Mouse (Mus musculus) lung, adult 2 months (tissue): ENCODE data around the gene Zxdc. TPM values are rescaled to one million over a fixed set of nuclear protein-coding genes. Genes with fewer than 3 reads are reported as not detected.

ENCODE experiments used
- DNase-seq: peaks from one replicate; pipeline ENCODE4 v3.0.0; 2022
- H3K4me1 ChIP-seq: fragments of 200-500 bp; 2 replicates; pipeline ENCODE4 v1.6.1; 2011; ENCODE audit warnings: low read length; ENCODE audit not compliant: control insufficient read depth, insufficient read depth
- H3K4me3 ChIP-seq: fragments of 200-500 bp; replicated peaks from 2 replicates; pipeline ENCODE3; 2011; ENCODE audit warnings: low read depth, mild to moderate bottlenecking, control low read depth, low read length; ENCODE audit errors: extremely low read depth
- CTCF ChIP-seq: fragments of 200-500 bp; IDR thresholded peaks from 2 replicates; pipeline ENCODE4 v1.5.1; 2011; ENCODE audit warnings: mild to moderate bottlenecking, low read length, control low read depth; ENCODE audit not compliant: insufficient read depth
- POLR2A ChIP-seq: fragments of 200-500 bp; IDR thresholded peaks from 2 replicates; pipeline ENCODE4 v1.6.1; 2011; ENCODE audit warnings: low read depth, mild to moderate bottlenecking, control low read depth, low read length, borderline replicate concordance; ENCODE audit errors: extremely low read depth
- WGBS: fragments of 180-500 bp; shearing (Covaris S2); methylation state at CpG from one replicate; pipeline ENCODE4 v1.1.7; 2018; 5-methylcytosine and 5-hydroxymethylcytosine counted together
- polyA plus RNA-seq: library from polyadenylated mRNA; depleted of rRNA; stranded (reverse); fragments of >200 nt; gene quantifications from 2 replicates; pipeline ENCODE4 v1.2.3, GENCODE M21; 2012; rRNA removed

Zxdc gene
- polyA plus RNA-seq, result 20.3 and 37.6 TPM in 2 replicates

DNA sequence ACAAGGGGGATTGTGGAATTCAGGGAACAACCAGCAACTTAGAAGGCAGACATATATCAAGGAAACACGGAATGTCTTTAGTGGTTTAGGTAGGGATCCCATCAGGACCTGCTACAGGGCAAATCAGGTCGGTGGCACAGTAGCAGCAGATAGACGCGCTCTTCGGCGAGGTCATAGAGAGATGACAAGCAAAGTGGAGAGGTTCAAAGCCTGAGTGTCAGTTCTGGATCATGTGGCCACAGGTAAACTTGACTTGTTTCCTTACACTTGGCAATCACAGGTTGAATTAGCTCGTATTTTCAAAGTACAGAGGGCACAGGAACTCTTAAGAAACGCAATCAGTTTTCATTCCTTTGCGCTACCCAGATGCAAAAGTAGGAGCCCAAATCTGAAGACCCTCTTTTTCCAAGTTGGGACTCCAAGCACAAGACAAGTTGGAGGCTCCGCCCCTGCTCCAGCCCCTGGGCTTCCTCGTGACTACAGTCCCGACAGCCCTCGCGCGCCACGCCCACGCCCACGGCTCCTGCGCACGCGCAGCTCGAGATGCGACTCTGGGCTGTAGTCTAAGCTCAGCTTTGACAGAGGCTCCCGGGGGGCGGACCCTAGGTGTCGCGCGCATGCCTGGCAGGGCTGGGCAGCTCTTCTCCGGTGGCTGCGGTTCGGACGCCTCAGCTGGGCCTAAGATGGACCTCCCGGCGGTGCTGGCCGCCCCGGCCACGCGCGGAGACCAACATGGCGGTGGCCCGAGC, at the start of gene Zxdc:
Gene Zxdc (plus strand): TSS at position 517 of the 749 bp plus-strand sequence.
- peak; percentile 98 for DNase-seq
- Histone ChIP-seq H3K4me1 (peaks cover 16% of the 10 kb centered on the region), H3K4me3 (peak within 1 kb of the TSS; percentile 65)
- no peak for TF ChIP-seq CTCF
- TF ChIP-seq POLR2A, result peak; percentile 73; the same call in 1 of the 2 replicates
- 6% methylated on average over 41 of the region's 41 CpGs for WGBS

DNA sequence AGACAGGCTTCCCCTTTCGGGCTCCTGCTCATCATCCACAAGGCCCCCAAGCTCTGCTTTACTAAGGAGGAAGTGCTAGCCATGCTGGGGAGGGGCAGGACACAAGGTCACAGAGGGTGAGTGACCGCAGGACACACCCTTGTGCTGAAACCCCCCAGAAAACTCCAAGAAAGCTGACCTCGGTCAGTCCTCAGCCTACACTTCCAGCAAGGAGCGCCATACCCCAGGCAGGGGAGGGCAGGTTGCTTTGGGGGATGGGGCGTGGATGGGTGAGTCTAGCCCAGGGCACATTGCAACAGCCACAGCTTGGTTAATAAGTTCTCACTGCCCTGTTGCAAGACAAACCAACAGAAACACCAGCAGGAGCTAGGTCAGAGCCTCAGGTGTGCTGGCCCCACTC, 48.9 kb upstream of the Zxdc start:
- DNase-seq, result no peak
- 79% methylated on average over 5 of the region's 5 CpGs for WGBS
- TF ChIP-seq CTCF, result no peak
- TF ChIP-seq POLR2A, result no peak
- no peaks in the 10 kb centered on the region for H3K4me1 ChIP-seq
- H3K4me3 ChIP-seq, result no peak overlapping the region

DNA sequence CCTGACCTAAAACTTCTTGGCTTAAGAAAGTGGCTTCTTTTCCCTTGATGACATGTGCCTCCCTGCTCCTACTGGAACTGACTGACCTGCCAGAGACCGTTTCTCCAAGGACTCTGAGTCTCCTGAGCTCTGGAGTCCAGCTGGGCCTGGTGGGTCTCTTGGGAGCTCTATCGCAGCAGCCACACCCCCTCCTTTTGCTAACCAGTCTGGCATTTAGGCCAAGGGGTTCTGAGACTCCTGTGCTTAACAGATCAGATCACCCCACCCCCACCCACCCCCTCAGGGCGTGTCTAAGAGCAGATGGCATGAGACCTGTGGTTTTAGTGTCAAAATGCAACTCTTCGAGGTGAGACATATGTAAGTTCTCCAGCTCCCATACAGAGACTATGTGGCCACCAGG, 47.5 kb upstream of the Zxdc start:
- 38% methylated on average over 4 of the region's 4 CpGs for WGBS
- DNase-seq, result no peak
- Histone ChIP-seq H3K4me3 (no peak overlapping the region), H3K4me1 (no peaks in the 10 kb centered on the region)
- TF ChIP-seq CTCF (no peak), POLR2A (no peak)

DNA sequence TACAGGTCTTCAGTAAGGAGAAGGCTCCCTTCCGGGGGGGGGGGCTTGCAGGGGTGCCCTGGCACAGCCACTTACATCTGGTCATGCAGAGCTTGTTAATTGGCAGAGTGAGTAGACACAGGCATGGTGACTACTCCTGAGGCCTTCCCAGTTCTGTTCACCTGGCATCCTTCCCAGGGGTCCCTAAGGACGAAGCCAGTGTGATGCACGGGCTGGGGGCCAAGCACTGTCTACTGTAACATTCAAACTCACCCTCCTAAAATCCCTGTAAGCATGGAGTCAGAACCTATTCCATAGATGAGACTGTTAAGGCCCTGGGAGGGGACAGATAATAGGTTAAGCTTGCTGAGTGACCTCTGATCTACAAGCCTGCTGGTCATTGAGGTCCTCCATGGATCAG, 45.3 kb upstream of the Zxdc start:
- H3K4me3 ChIP-seq, result no peak overlapping the region
- 69% methylated on average over 3 of the region's 3 CpGs for WGBS
- H3K4me1 ChIP-seq, result no peaks in the 10 kb centered on the region
- DNase-seq, result no peak
- TF ChIP-seq CTCF (no peak), POLR2A (no peak)

DNA sequence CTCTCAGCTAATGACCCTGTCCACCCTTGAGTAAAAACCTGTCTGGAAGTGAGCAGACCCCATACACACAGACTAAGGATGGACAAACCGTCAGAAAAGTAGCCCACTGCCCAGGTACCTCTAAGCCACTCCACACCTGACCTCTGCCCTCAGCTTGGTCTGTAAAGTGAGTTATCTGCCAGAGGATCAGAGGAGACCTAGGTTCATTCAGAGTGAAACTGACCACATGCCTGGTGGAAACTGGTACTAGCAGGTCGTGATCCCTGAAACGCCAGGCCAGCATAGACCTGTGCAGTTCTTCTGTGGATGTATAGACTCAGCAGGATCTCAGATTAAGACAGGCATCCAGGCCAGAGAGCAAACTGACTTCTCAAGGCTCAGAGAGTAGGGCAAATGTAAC, 44.8 kb upstream of the Zxdc start:
- 64% methylated on average over 3 of the region's 3 CpGs for WGBS
- no peak for DNase-seq
- H3K4me1 ChIP-seq, result no peaks in the 10 kb centered on the region
- no peak for TF ChIP-seq POLR2A
- no peak for TF ChIP-seq CTCF
- H3K4me3 ChIP-seq, result no peak overlapping the region

DNA sequence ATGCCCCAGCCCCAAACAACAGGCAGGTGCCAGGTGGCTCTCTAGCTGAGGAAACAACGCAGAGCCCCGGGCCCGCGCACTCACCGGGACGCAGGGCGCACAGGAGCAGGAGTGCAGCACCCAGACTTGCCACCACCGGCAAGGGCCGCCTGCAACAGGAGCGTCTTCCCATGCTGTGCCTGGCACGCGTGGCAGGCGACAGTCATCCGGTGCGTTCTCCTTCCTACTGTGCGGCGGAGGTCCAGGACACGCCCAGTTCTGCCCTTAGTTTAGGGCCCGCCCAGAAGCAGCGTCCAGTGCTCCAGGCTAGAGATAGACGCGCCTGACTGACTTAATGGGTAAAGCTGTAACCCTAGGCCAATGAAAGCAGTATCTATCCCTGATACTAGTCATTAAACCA, 44.3 kb upstream of the Zxdc start, which contains the start of gene Chst13:
Gene Chst13 (minus strand): TSS at position 195 of the 400 bp plus-strand sequence.
- DNase-seq, result no peak
- no peak for TF ChIP-seq POLR2A
- TF ChIP-seq CTCF, result no peak
- WGBS, result 5% methylated on average over 22 of the region's 22 CpGs
- Histone ChIP-seq H3K4me3 (no peak within 1 kb of the TSS), H3K4me1 (no peaks in the 10 kb centered on the region)

DNA sequence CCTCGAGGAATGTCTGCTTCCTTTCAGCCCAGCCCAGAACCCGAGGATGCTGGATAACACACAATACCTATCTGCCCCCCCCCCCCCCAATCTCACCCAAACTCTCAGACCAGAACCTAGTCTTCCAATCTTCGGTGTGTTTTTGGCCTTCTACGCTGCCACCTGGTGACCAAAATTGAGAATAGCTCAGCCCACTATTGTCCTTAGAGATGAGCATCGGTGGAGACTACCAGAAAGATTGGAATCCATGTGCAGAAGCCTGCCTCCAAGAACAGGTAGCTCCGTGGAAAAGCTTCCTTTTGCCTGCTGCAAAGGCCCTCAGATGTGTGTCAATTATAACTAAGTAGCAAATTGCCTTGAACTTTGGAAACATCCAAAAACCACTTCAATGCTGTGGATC, 41.6 kb upstream of the Zxdc start:
- Histone ChIP-seq H3K4me3 (no peak overlapping the region), H3K4me1 (no peaks in the 10 kb centered on the region)
- no peak for TF ChIP-seq POLR2A
- no peak for TF ChIP-seq CTCF
- no peak for DNase-seq
- 14% methylated on average over 6 of the region's 6 CpGs for WGBS

DNA sequence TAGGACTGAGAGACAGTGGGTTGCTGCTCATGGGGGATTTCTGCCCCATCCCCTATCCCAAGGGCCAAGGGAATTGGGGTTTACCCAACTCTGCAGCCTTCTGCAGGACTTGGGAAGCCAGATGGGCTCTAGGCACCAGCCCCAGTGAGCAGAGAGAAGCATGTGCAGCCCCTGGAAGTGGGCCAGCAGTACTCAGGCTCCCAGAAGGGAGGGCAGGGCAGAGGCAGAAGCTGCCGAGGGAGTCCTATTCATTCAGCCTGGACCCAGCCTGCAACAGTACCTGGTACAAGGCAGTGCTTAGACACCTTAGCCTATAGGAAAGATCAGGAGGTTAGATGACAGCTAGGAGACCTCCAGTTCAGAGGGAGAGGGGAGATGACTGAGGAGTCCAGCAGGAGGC, 39.3 kb upstream of the Zxdc start:
- H3K4me3 ChIP-seq, result no peak overlapping the region
- 8% methylated on average over 1 of the region's 1 CpGs for WGBS
- no peaks in the 10 kb centered on the region for H3K4me1 ChIP-seq
- TF ChIP-seq CTCF, result no peak
- TF ChIP-seq POLR2A, result no peak
- DNase-seq, result no peak

DNA sequence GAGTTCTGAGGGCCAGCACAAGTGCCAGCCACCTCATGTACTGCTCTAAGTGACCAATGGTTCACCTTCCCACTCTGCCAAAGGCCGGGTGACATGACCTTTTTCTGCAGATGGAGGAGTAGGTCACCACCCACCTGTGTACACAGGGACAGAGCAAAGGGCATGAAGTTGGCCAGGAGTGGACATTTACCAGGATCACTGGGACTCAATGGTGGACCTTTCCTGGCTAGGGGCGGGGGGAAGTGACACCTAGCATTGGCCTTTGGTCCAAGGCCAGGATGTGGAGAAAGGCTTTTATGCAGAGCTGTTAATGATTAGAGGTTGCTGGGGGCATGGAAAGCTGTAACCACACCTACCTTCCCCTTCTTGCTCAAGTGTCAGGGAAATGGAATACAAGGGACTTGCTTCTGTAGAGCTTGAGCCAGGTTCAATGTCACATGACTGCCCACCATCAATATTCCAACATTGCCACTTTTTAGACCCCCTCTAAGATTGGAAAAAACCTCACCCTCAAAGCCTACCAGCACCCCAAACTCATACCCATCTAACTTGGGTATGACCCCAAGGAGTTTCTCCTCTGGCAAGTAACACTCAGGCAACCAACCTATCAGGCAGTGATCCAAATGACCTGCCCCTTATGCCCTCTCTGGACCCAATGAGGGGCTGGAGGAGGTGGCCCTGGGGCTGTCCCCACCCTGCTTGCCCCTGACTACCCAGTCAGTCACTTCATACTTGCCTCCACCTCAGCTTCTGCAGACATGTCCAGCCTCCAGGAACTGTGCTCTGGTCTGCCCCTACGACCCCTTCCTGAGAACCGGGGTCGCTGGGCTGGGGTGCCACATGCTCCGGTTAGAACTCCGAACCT, 36.5 kb upstream of the Zxdc start, which contains the start of gene Uroc1:
Gene Uroc1 (plus strand): TSS at position 724 of the 865 bp plus-strand sequence.
- H3K4me3 ChIP-seq, result no peak within 1 kb of the TSS
- DNase-seq, result no peak
- no peak for TF ChIP-seq POLR2A
- TF ChIP-seq CTCF, result no peak
- 75% methylated on average over 7 of the region's 7 CpGs for WGBS
- H3K4me1 ChIP-seq, result no peaks in the 10 kb centered on the region

DNA sequence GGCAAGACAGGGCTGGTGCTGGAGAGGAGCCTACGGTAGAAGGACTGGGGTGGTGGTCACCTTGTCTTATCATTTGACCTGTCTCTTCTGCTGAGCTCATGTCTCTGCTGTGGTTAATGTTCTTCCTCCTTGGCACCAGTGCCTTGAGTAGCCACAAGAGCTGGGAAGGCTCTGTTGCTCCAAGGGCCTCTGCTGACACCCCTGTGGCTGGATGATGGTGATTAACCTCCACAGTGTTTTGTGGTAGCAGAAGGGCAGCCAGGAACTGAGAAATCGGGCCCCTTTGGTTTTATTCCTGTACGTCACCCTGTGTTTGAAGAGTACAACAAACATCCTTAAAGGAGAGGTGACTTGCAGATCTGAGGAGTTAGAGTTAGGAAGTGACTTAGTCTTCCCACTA, 35.0 kb upstream of the Zxdc start:
- DNase-seq, result no peak
- WGBS, result 58% methylated on average over 3 of the region's 3 CpGs

More for the DNA sequence above, 35.0 kb upstream of the Zxdc start:
- H3K4me1 ChIP-seq, result no peaks in the 10 kb centered on the region
- no peak overlapping the region for H3K4me3 ChIP-seq
- TF ChIP-seq CTCF (no peak), POLR2A (no peak)
